In genomic region chr11:89544856-89545817, GRCm38 (mm10) we compare ENCODE assay signal across 9 mouse cellular contexts.
DNase-seq lines count a peak whose midpoint lies in the region; ATAC-seq and TF ChIP-seq lines count a peak whose summit lies in the region.
"Had no signal": no experiment of that assay in that cellular context is flagged by ENCODE, and none has a peak within 500 bp of the region (broad histone marks: within the 10 kb centered on the region; RNA-seq: fewer than 3 reads in every experiment).

No protein-coding gene starts in this region.

- H3K4me3 ChIP-seq in gastrocnemius, adult 2 months = 0 out of 2 replicates have a peak overlapping the region, but pooled peaks have one; percentile 11
- peak overlapping the region; percentile 22 for H3K4me3 ChIP-seq in limb, embryonic 13.5 days
- H3K4me3 ChIP-seq in stomach, embryonic 14.5 days (ENCODE audit: low read depth, low read length) = 0 out of 2 replicates have a peak overlapping the region, but pooled peaks have one; percentile 0
- H3K4me3 ChIP-seq: myocyte had no signal

- WGBS in limb, embryonic 13.5 days = 3% methylated on average over 29 of the region's 29 CpGs
- WGBS in stomach, embryonic 14.5 days = 6% methylated on average over 29 of the region's 29 CpGs

- H3K9me3 ChIP-seq in limb, embryonic 13.5 days = peaks cover 6% of the 10 kb centered on the region; the same call in 1 of the 2 replicates
- no peaks in the 10 kb centered on the region for H3K9me3 ChIP-seq in stomach, embryonic 14.5 days (ENCODE audit: control insufficient read depth, low read depth, low read length)

- DNase-seq in gastrocnemius, adult 2 months = peak; percentile 28
- no peak for DNase-seq in gastrocnemius, postnatal 25 days
- peak; percentile 7 for DNase-seq in urinary bladder, postnatal 14 days (ENCODE audit: low spot score)
- DNase-seq in urinary bladder, postnatal 36 days (ENCODE audit: low spot score in 2 of 2) = no peak
- no peak for DNase-seq in thymus, postnatal 25 days
- DNase-seq in urinary bladder, adult 2 months (ENCODE audit: low spot score) = no peak

- intact Hi-C loops in gastrocnemius, adult 2 months (cut with DNase I) = loop anchor here (10.0 kb wide), 1 partner anchor 380 kb away; no protein-coding TSS in a partner anchor

- no peak for TF ChIP-seq CTCF in gastrocnemius, adult 2 months (IDR thresholded peaks at IDR 0.05)

- H3K27me3 ChIP-seq in limb, embryonic 13.5 days = peaks cover 14% of the 10 kb centered on the region; the same call in 1 of the 2 replicates
- no peaks in the 10 kb centered on the region for H3K27me3 ChIP-seq in stomach, embryonic 14.5 days (ENCODE audit: control insufficient read depth, insufficient read depth, low read length)

- H3K36me3 ChIP-seq in limb, embryonic 13.5 days = no peaks in the 10 kb centered on the region
- no peaks in the 10 kb centered on the region for H3K36me3 ChIP-seq in stomach, embryonic 14.5 days (ENCODE audit: control insufficient read depth, insufficient read depth, low read length)

- H3K4me2 ChIP-seq in limb, embryonic 13.5 days (replicated peaks) = peak overlapping the region; percentile 60
- peak overlapping the region; percentile 40 for H3K4me2 ChIP-seq in stomach, embryonic 14.5 days (replicated peaks; ENCODE audit: low read depth, low read length)

- H3K27ac ChIP-seq in gastrocnemius, adult 2 months = no peak overlapping the region
- peak overlapping the region; percentile 75 for H3K27ac ChIP-seq in limb, embryonic 13.5 days
- H3K27ac ChIP-seq in stomach, embryonic 14.5 days (ENCODE audit: low read length) = no peak overlapping the region

- peak overlapping the region; percentile 55 for H3K9ac ChIP-seq in limb, embryonic 13.5 days
- no peak overlapping the region for H3K9ac ChIP-seq in stomach, embryonic 14.5 days (replicated peaks; ENCODE audit: low read depth, low read length)

- ATAC-seq in limb, embryonic 13.5 days (ENCODE audit: low FRiP score, low read depth) = peak; percentile 71
- ATAC-seq in stomach, embryonic 14.5 days (ENCODE audit: insufficient number of reproducible peaks, insufficient read depth, low FRiP score, low read depth) = no peak; the same call in 1 of the 2 replicates

- H3K4me1 ChIP-seq in limb, embryonic 13.5 days = peaks cover 19% of the 10 kb centered on the region; the same call in 1 of the 2 replicates
- H3K4me1 ChIP-seq in stomach, embryonic 14.5 days (ENCODE audit: control insufficient read depth, insufficient read depth, low read length) = no peaks in the 10 kb centered on the region

Comparison
In these comparisons a context has a peak if more than half of its experiments do, and no peak if none do; other contexts are left out.
1. DNase-seq: peak in gastrocnemius, adult 2 months (single experiment) and urinary bladder, postnatal 14 days (single experiment); none in gastrocnemius, postnatal 25 days (single experiment), urinary bladder, postnatal 36 days (0 of 2), thymus, postnatal 25 days (single experiment) and urinary bladder, adult 2 months (single experiment).
2. Peak in every context shown above with its lines, with median percentiles within 50 percentile points of each other: H3K4me3 ChIP-seq.